Mouse (Mus musculus) MEL (cell line): ENCODE measurements around the gene Dmac2.

Experiments used
- CTCF ChIP-seq, 3 experiments: IDR thresholded peaks in 2 of 3; conservative IDR thresholded peaks in 1 of 3; 2 replicates each; pipeline ENCODE4 v1.5.1; 2011 to 2012; ENCODE audit warnings: low read length in 3 of 3, low read depth in 2 of 3, mild to moderate bottlenecking in 2 of 3, improper control_type of control experiment in 1 of 3, inconsistent platforms in 1 of 3, mixed read lengths in 1 of 3, moderate library complexity in 1 of 3; ENCODE audit not compliant: control insufficient read depth in 1 of 3, insufficient read depth in 1 of 3, poor library complexity in 1 of 3, severe bottlenecking in 1 of 3
- EP300 ChIP-seq, 2 experiments: IDR thresholded peaks; 2 replicates each; pipeline ENCODE4 v1.6.1; 2011; ENCODE audit warnings: improper control_type of control experiment in 2 of 2, low read length in 2 of 2, low read depth in 1 of 2, mild to moderate bottlenecking in 1 of 2
- MAFK ChIP-seq: IDR thresholded peaks from 2 replicates; pipeline ENCODE4 v1.6.1; 2011; ENCODE audit warnings: low read depth, mild to moderate bottlenecking, low read length, improper control_type of control experiment, borderline replicate concordance
- RAD21 ChIP-seq: IDR thresholded peaks from 2 replicates; pipeline ENCODE4 v1.6.1; 2011; ENCODE audit warnings: mild to moderate bottlenecking, low read depth, low read length, improper control_type of control experiment
- USF2 ChIP-seq, 2 experiments: IDR thresholded peaks; 2 replicates each; pipeline ENCODE4 v1.6.1; 2011 to 2012; ENCODE audit warnings: improper control_type of control experiment in 2 of 2, low read length in 2 of 2, borderline replicate concordance in 1 of 2, inconsistent platforms in 1 of 2, low read depth in 1 of 2, mild to moderate bottlenecking in 1 of 2; ENCODE audit not compliant: insufficient read depth in 1 of 2
- ZMIZ1 ChIP-seq: IDR thresholded peaks from 2 replicates; pipeline ENCODE4 v1.6.1; 2012; ENCODE audit warnings: low read depth, mild to moderate bottlenecking, inconsistent platforms, low read length, improper control_type of control experiment, moderate library complexity

GRCm38 (mm10) chr7:25600666-25601065 lies 18.5 kb upstream of the Dmac2 start:
- TF ChIP-seq USF2 (IDR thresholded peaks at IDR 0.05; ENCODE audit: borderline replicate concordance in 1 of 2, insufficient read depth in 1 of 2, low read depth in 1 of 2, low read length in 2 of 2) (no peak), RAD21 (no peak), EP300 (IDR thresholded peaks at IDR 0.05; ENCODE audit: low read depth in 1 of 2, low read length in 2 of 2) (no peak), ZMIZ1 (no peak), MAFK (no peak), CTCF (IDR thresholded peaks at IDR 0.05 in 2 of 3, conservative IDR thresholded peaks at IDR 0.05 in 1 of 3; ENCODE audit: control insufficient read depth in 1 of 3, insufficient read depth in 1 of 3, low read depth in 2 of 3, low read length in 3 of 3, poor library complexity in 1 of 3, severe bottlenecking in 1 of 3) (no peak)
